Mouse (Mus musculus): ENCODE measurements at regions not wholly inside any gene's neighbourhood (a gene's known extent, or its start where the extent isn't known, plus 50 kb on each side); places are given as distances from the start of the nearest gene placed in this dataset.
A peak's percentile ranks its signal among the peaks of the same experiment; 100 is the strongest.

- no peaks in the 10 kb centered on the region for H3K9me3 ChIP-seq (replicated peaks; ENCODE audit: insufficient read depth, low read length)
- H3K79me2 ChIP-seq (ENCODE audit: control insufficient read depth, insufficient read depth, low read length, poor library complexity): no peaks in the 10 kb centered on the region
- no peaks in the 10 kb centered on the region for H3K27me3 ChIP-seq (ENCODE audit: control insufficient read depth in 1 of 2, insufficient read depth in 2 of 2, low read length in 2 of 2)
- no peak overlapping the region for H3K27ac ChIP-seq (ENCODE audit: control insufficient read depth, low read depth, low read length)
- H3K36me3 ChIP-seq (ENCODE audit: control insufficient read depth in 1 of 2, insufficient read depth in 2 of 2, low read length in 2 of 2): peaks cover 0 to 3% of the 10 kb centered on the region in 2 experiments; a peak in 1 of 4 replicates
- H3K4me1 ChIP-seq (ENCODE audit: control insufficient read depth in 1 of 2, insufficient read depth in 2 of 2, low read length in 2 of 2): peaks cover 0 to 13% of the 10 kb centered on the region in 2 experiments; a peak in 1 of 4 replicates
- TF ChIP-seq MYC (IDR thresholded peaks at IDR 0.05; ENCODE audit: low read depth, low read length) (no peak), ETS1 (IDR thresholded peaks at IDR 0.05; ENCODE audit: low read depth, low read length) (peak; percentile 37; the same call in 1 of the 2 replicates)
- H3K4me3 ChIP-seq (ENCODE audit: control insufficient read depth in 1 of 2, insufficient read depth in 1 of 2, low read depth in 2 of 2, low read length in 2 of 2): no peak overlapping the region
- no peak overlapping the region for H3K9ac ChIP-seq (ENCODE audit: control insufficient read depth, low read depth, low read length, poor library complexity, severe bottlenecking)
- peak; percentile 34 for DNase-seq (ENCODE audit: low read depth, low spot score)
Observed at GRCm38 (mm10) chr2:21976337-21976736, 251.0 kb upstream of the Myo3a start.

- Histone ChIP-seq H3K36me3 (ENCODE audit: control insufficient read depth in 1 of 2, insufficient read depth in 2 of 2, low read length in 2 of 2) (peaks cover 0 to 3% of the 10 kb centered on the region in 2 experiments; a peak in 1 of 4 replicates), H3K27me3 (ENCODE audit: control insufficient read depth in 1 of 2, insufficient read depth in 2 of 2, low read length in 2 of 2) (no peaks in the 10 kb centered on the region), H3K4me1 (ENCODE audit: control insufficient read depth in 1 of 2, insufficient read depth in 2 of 2, low read length in 2 of 2) (peaks cover 0 to 13% of the 10 kb centered on the region in 2 experiments; a peak in 1 of 4 replicates), H3K9ac (ENCODE audit: control insufficient read depth, low read depth, low read length, poor library complexity, severe bottlenecking) (no peak overlapping the region), H3K9me3 (replicated peaks; ENCODE audit: insufficient read depth, low read length) (no peaks in the 10 kb centered on the region), H3K4me3 (ENCODE audit: control insufficient read depth in 1 of 2, insufficient read depth in 1 of 2, low read depth in 2 of 2, low read length in 2 of 2) (no peak overlapping the region), H3K27ac (ENCODE audit: control insufficient read depth, low read depth, low read length) (no peak overlapping the region), H3K79me2 (ENCODE audit: control insufficient read depth, insufficient read depth, low read length, poor library complexity) (no peaks in the 10 kb centered on the region)
- TF ChIP-seq USF2 (IDR thresholded peaks at IDR 0.05; ENCODE audit: borderline replicate concordance in 1 of 2, insufficient read depth in 1 of 2, low read depth in 1 of 2, low read length in 2 of 2): no peak
- DNase-seq (ENCODE audit: low read depth, low spot score): no peak
Observed at GRCm38 (mm10) chr2:21976831-21977230, 250.5 kb upstream of the Myo3a start.

- no peak overlapping the region for H3K4me3 ChIP-seq (ENCODE audit: control insufficient read depth in 1 of 2, insufficient read depth in 1 of 2, low read depth in 2 of 2, low read length in 2 of 2)
Observed at GRCm38 (mm10) chr2:21980177-21980576, 247.1 kb upstream of the Myo3a start.

GRCm38 (mm10) chr2:22024438-22024837 is 202.9 kb upstream of the Myo3a start:
- TF ChIP-seq GABPA (IDR thresholded peaks at IDR 0.05; ENCODE audit: low read depth, low read length) (no peak), TCF12 (IDR thresholded peaks at IDR 0.05; ENCODE audit: low read depth, low read length) (no peak), JUND (IDR thresholded peaks at IDR 0.05; ENCODE audit: low read depth, low read length) (no peak), RCOR1 (IDR thresholded peaks at IDR 0.05; ENCODE audit: low read depth, low read length) (no peak), ZNF384 (IDR thresholded peaks at IDR 0.05; ENCODE audit: low read depth, low read length) (no peak), KAT2A (conservative IDR thresholded peaks at IDR 0.05; ENCODE audit: low read depth, low read length) (no peak), MXI1 (IDR thresholded peaks at IDR 0.05; ENCODE audit: low read depth, low read length) (no peak), E2F4 (IDR thresholded peaks at IDR 0.05; ENCODE audit: borderline replicate concordance, low read depth, low read length) (no peak), MAX (IDR thresholded peaks at IDR 0.05; ENCODE audit: low read length) (no peak), CTCF (IDR thresholded peaks at IDR 0.05 in 2 of 3, conservative IDR thresholded peaks at IDR 0.05 in 1 of 3; ENCODE audit: control insufficient read depth in 1 of 3, insufficient read depth in 1 of 3, low read depth in 2 of 3, low read length in 3 of 3, poor library complexity in 1 of 3, severe bottlenecking in 1 of 3) (no peak), MYC (IDR thresholded peaks at IDR 0.05; ENCODE audit: low read depth, low read length) (no peak)
- no peak overlapping the region for H3K9ac ChIP-seq (ENCODE audit: control insufficient read depth, low read depth, low read length, poor library complexity, severe bottlenecking)

More at GRCm38 (mm10) chr2:21980177-21980576, 247.1 kb upstream of the Myo3a start:
- H3K79me2 ChIP-seq (ENCODE audit: control insufficient read depth, insufficient read depth, low read length, poor library complexity): no peaks in the 10 kb centered on the region
- H3K9ac ChIP-seq (ENCODE audit: control insufficient read depth, low read depth, low read length, poor library complexity, severe bottlenecking): no peak overlapping the region
- H3K27ac ChIP-seq (ENCODE audit: control insufficient read depth, low read depth, low read length): no peak overlapping the region
- no peaks in the 10 kb centered on the region for H3K27me3 ChIP-seq (ENCODE audit: control insufficient read depth in 1 of 2, insufficient read depth in 2 of 2, low read length in 2 of 2)
- H3K36me3 ChIP-seq (ENCODE audit: control insufficient read depth in 1 of 2, insufficient read depth in 2 of 2, low read length in 2 of 2): peaks cover 0 to under 1% of the 10 kb centered on the region in 2 experiments; a peak in 1 of 4 replicates
- no peaks in the 10 kb centered on the region for H3K9me3 ChIP-seq (replicated peaks; ENCODE audit: insufficient read depth, low read length)
- peaks cover 0 to 2% of the 10 kb centered on the region in 2 experiments; a peak in 1 of 4 replicates for H3K4me1 ChIP-seq (ENCODE audit: control insufficient read depth in 1 of 2, insufficient read depth in 2 of 2, low read length in 2 of 2)
- DNase-seq (ENCODE audit: low read depth, low spot score): no peak
- TF ChIP-seq MYB (IDR thresholded peaks at IDR 0.05; ENCODE audit: low read depth, low read length) (no peak), BHLHE40 (IDR thresholded peaks at IDR 0.05; ENCODE audit: borderline replicate concordance, low read depth, low read length) (no peak), EP300 (IDR thresholded peaks at IDR 0.05; ENCODE audit: low read depth in 1 of 2, low read length in 2 of 2) (no peak), HCFC1 (IDR thresholded peaks at IDR 0.05; ENCODE audit: low read depth, low read length) (no peak)

More at GRCm38 (mm10) chr2:22024438-22024837, 202.9 kb upstream of the Myo3a start:
- no peak overlapping the region for H3K4me3 ChIP-seq (ENCODE audit: control insufficient read depth in 1 of 2, insufficient read depth in 1 of 2, low read depth in 2 of 2, low read length in 2 of 2)
- H3K79me2 ChIP-seq (ENCODE audit: control insufficient read depth, insufficient read depth, low read length, poor library complexity): no peaks in the 10 kb centered on the region
- H3K36me3 ChIP-seq (ENCODE audit: control insufficient read depth in 1 of 2, insufficient read depth in 2 of 2, low read length in 2 of 2): no peaks in the 10 kb centered on the region
- H3K27ac ChIP-seq (ENCODE audit: control insufficient read depth, low read depth, low read length): no peak overlapping the region
- H3K9me3 ChIP-seq (replicated peaks; ENCODE audit: insufficient read depth, low read length): no peaks in the 10 kb centered on the region
- no peak for DNase-seq (ENCODE audit: low read depth, low spot score)
- no peaks in the 10 kb centered on the region for H3K27me3 ChIP-seq (ENCODE audit: control insufficient read depth in 1 of 2, insufficient read depth in 2 of 2, low read length in 2 of 2)
- H3K4me1 ChIP-seq (ENCODE audit: control insufficient read depth in 1 of 2, insufficient read depth in 2 of 2, low read length in 2 of 2): no peaks in the 10 kb centered on the region

Measured in MEL (cell line).